Mouse (Mus musculus): Measurements from ENCODE around the gene Ap3b1.

GRCm38 (mm10) chr13:94491159-94491558, 132.4 kb downstream of the Ap3b1 start:
- TF ChIP-seq CTCF (IDR thresholded peaks at IDR 0.05; ENCODE audit: control insufficient read depth, insufficient read depth, low read length) (no peak), POLR2A (IDR thresholded peaks at IDR 0.05; ENCODE audit: borderline replicate concordance, control insufficient read depth, low read depth, low read length) (no peak)

Measured in bone marrow, adult 2 months (tissue).